Mouse (Mus musculus) embryonic facial prominence, embryonic 12.5 days (tissue): ENCODE data around the gene Rps15. TPM values are rescaled to one million over a fixed set of nuclear protein-coding genes. Genes with fewer than 3 reads are reported as not detected.
A peak's percentile ranks its signal among the peaks of the same experiment; 100 is the strongest.

ENCODE experiments used
- ATAC-seq: fragments of 200-750 bp; cut with Nextera tagmentation; 2 replicates; pipeline ENCODE4 v1.8.0; 2017; ENCODE audit not compliant: insufficient number of reproducible peaks, insufficient read depth, low FRiP score, low TSS enrichment
- H3K27ac ChIP-seq: fragments of 300-500 bp; sonication (generic); 2 replicates; pipeline ENCODE4 v1.5.1; 2016; ENCODE audit warnings: mild to moderate bottlenecking
- H3K27me3 ChIP-seq: fragments of 300-500 bp; sonication (generic); 2 replicates; pipeline ENCODE4 v1.6.1; 2016; ENCODE audit warnings: mild to moderate bottlenecking, moderate library complexity
- H3K36me3 ChIP-seq: fragments of 300-500 bp; sonication (generic); 2 replicates; pipeline ENCODE4 v1.6.1; 2016; ENCODE audit warnings: mild to moderate bottlenecking
- H3K4me1 ChIP-seq: fragments of 300-500 bp; sonication (generic); 2 replicates; pipeline ENCODE4 v1.6.1; 2016
- H3K4me2 ChIP-seq: fragments of 300-500 bp; sonication (generic); replicated peaks from 2 replicates; pipeline ENCODE4 v1.6.1; 2016; ENCODE audit warnings: mild to moderate bottlenecking, moderate library complexity
- H3K4me3 ChIP-seq: fragments of 300-500 bp; sonication (generic); 2 replicates; pipeline ENCODE4 v1.5.1; 2016; ENCODE audit warnings: mild to moderate bottlenecking
- H3K9ac ChIP-seq: fragments of 300-500 bp; sonication (generic); 2 replicates; pipeline ENCODE4 v1.6.1; 2016; ENCODE audit warnings: mild to moderate bottlenecking, moderate library complexity
- H3K9me3 ChIP-seq: fragments of 300-500 bp; sonication (generic); 2 replicates; pipeline ENCODE4 v1.6.1; 2016; ENCODE audit warnings: mild to moderate bottlenecking, moderate library complexity
- WGBS: fragments of 180-500 bp; shearing (Covaris S2); methylation state at CpG from one replicate; pipeline ENCODE4 v1.1.7; 2016; 5-methylcytosine and 5-hydroxymethylcytosine counted together
- polyA plus RNA-seq: library from polyadenylated mRNA; unstranded; fragments of >200 nt; fragmentation: Nextera tagmentation; extraction: Ambion mirVana; gene quantifications from 2 replicates; pipeline ENCODE4 v1.2.1, GENCODE M21; 2016

The Rps15 gene
- polyA plus RNA-seq, 1 experiment from 2014 or later, result 851 TPM

- 68% methylated on average over 5 of the region's 5 CpGs for WGBS
- Histone ChIP-seq H3K4me2 (peak overlapping the region; percentile 75), H3K4me3 (peak overlapping the region; percentile 43; the same call in 1 of the 2 replicates), H3K27ac (0 out of 2 replicates have a peak overlapping the region, but pooled peaks have one; percentile 46), H3K4me1 (peaks cover 38% of the 10 kb centered on the region), H3K9me3 (no peaks in the 10 kb centered on the region), H3K27me3 (peaks cover 54% of the 10 kb centered on the region), H3K36me3 (peaks cover 19% of the 10 kb centered on the region), H3K9ac (peak overlapping the region; percentile 48; the same call in 1 of the 2 replicates)
- ATAC-seq, result no peak
Measured at GRCm38 (mm10) chr10:80296824-80297223, 4.6 kb downstream of the Rps15 start.

DNA sequence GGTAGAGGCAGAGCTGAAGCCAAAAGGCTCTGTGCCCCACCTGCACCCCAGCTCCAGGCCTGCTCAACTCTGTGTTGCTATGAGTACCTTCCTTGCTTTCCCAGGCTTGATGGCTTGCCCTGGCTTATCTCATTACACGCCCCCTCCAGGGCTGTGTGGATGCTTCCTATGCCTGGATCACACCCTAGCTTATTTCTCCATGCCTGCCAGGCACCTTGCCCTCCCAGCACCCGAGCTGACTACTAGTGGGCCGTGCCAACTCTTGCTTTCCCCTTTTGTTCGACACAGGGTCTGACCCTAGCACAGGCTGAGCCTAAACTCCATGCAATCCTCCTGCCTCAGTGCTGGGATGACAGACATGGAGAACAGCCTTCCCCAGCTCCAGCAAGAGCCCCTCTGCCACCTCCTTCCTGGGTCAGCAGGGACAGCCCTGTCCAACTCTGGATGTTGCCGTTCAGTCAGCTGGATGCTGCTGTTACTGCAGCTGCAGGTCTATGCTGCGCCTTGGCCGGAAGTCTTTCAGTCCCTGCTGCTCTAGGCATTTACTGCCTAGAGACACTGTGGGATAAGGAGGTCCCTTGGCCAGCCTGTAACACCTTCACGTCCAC lies 5.4 kb downstream of the Rps15 start:
- H3K4me1 ChIP-seq, result peaks cover 45% of the 10 kb centered on the region
- H3K9me3 ChIP-seq, result no peaks in the 10 kb centered on the region
- no peak overlapping the region for H3K9ac ChIP-seq
- no peak overlapping the region for H3K4me2 ChIP-seq
- no peak overlapping the region for H3K4me3 ChIP-seq
- H3K27me3 ChIP-seq, result peaks cover 62% of the 10 kb centered on the region
- WGBS, result 72% methylated on average over 8 of the region's 8 CpGs
- no peak overlapping the region for H3K27ac ChIP-seq
- peaks cover 19% of the 10 kb centered on the region for H3K36me3 ChIP-seq
- no peak for ATAC-seq

DNA sequence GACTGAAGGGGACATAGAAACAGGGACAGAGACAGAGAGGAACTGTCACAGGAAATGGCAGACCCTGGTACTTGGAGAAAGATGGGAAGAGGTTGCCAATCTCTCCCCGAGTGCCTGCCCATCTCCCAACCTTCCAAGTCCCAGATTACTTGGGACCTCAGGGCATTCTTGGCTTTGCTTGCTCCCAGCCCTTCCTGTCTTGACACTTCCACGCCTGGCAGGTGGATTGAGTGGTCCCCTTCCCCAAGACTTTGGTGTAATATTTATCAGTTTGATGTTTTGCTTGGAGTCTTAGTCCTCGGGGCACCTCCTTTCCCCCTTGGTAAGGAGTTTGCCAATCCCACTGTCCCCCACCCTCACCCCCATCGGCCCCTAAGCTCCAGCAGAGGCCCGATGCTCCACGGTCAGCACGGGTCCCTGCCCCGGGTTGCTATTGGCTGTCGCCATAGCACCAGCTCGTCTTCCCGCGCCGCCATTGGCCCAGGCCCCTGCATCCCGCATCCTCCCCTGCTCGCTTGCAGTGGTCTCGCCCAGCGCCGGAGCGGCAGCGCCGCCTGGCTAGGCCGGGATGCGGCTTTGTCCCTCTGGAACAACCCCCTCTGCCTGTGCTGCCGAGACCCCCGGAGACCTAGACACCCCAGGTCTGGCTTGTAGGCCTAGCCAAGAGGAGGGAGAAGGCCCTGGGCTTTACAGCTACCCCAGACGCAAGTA lies 6.5 kb downstream of the Rps15 start:
- WGBS, result 4% methylated on average over 26 of the region's 26 CpGs
- peak; percentile 52 for ATAC-seq
- Histone ChIP-seq H3K4me2 (peak overlapping the region; percentile 51), H3K4me1 (peaks cover 39% of the 10 kb centered on the region), H3K27me3 (peaks cover 67% of the 10 kb centered on the region), H3K36me3 (peaks cover 14% of the 10 kb centered on the region), H3K27ac (0 out of 2 replicates have a peak overlapping the region, but pooled peaks have one; percentile 2), H3K9me3 (no peaks in the 10 kb centered on the region), H3K9ac (peak overlapping the region; percentile 35), H3K4me3 (peak overlapping the region; percentile 37)

DNA sequence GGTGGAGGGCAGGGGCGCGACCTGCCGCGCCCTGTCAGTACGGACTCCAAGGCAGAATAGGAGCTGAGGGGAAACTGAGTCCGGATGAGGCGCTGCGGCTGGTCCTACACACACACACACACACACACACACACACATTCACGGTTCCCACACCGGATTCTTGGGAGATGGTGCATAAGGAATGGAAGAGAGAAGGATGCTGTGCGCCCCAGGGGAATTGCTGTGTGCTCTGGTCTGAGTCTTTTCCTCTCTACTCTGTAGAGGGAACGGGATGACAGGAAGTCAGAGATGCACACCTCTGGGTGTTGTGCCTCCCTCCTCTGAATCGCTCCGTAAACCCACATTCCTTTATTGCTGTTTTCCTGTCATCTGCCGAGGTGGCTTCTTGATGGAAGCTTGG lies 7.0 kb downstream of the Rps15 start:
- ATAC-seq, result no peak
- H3K27ac ChIP-seq, result 0 out of 2 replicates have a peak overlapping the region, but pooled peaks have one; percentile 2
- peak overlapping the region; percentile 51 for H3K4me2 ChIP-seq
- H3K27me3 ChIP-seq, result peaks cover 73% of the 10 kb centered on the region
- H3K9me3 ChIP-seq, result no peaks in the 10 kb centered on the region
- peaks cover 33% of the 10 kb centered on the region for H3K4me1 ChIP-seq
- H3K9ac ChIP-seq, result peak overlapping the region; percentile 35
- WGBS, result 10% methylated on average over 15 of the region's 15 CpGs
- peaks cover 9% of the 10 kb centered on the region for H3K36me3 ChIP-seq
- H3K4me3 ChIP-seq, result peak overlapping the region; percentile 37

GRCm38 (mm10) chr10:80299824-80300223 lies 7.6 kb downstream of the Rps15 start:
- Histone ChIP-seq H3K9ac (peak overlapping the region; percentile 35; the same call in 1 of the 2 replicates), H3K27ac (no peak overlapping the region), H3K4me3 (peak overlapping the region; percentile 37), H3K4me2 (peak overlapping the region; percentile 51), H3K27me3 (peaks cover 78% of the 10 kb centered on the region), H3K9me3 (no peaks in the 10 kb centered on the region), H3K36me3 (peaks cover 3% of the 10 kb centered on the region), H3K4me1 (peaks cover 33% of the 10 kb centered on the region)
- WGBS, result 46% methylated on average over 10 of the region's 10 CpGs
- no peak for ATAC-seq

GRCm38 (mm10) chr10:80300672-80301181 lies 8.5 kb downstream of the Rps15 start:
- peaks cover 26% of the 10 kb centered on the region for H3K4me1 ChIP-seq
- peaks cover 87% of the 10 kb centered on the region for H3K27me3 ChIP-seq
- 22% methylated on average over 11 of the region's 11 CpGs for WGBS
- H3K9me3 ChIP-seq, result no peaks in the 10 kb centered on the region
- peak overlapping the region; percentile 26 for H3K4me3 ChIP-seq
- H3K36me3 ChIP-seq, result no peaks in the 10 kb centered on the region
- peak overlapping the region; percentile 51 for H3K4me2 ChIP-seq
- ATAC-seq, result peak; percentile 45; the same call in 1 of the 2 replicates
- 0 out of 2 replicates have a peak overlapping the region, but pooled peaks have one; percentile 54 for H3K27ac ChIP-seq
- H3K9ac ChIP-seq, result peak overlapping the region; percentile 40; the same call in 1 of the 2 replicates

DNA sequence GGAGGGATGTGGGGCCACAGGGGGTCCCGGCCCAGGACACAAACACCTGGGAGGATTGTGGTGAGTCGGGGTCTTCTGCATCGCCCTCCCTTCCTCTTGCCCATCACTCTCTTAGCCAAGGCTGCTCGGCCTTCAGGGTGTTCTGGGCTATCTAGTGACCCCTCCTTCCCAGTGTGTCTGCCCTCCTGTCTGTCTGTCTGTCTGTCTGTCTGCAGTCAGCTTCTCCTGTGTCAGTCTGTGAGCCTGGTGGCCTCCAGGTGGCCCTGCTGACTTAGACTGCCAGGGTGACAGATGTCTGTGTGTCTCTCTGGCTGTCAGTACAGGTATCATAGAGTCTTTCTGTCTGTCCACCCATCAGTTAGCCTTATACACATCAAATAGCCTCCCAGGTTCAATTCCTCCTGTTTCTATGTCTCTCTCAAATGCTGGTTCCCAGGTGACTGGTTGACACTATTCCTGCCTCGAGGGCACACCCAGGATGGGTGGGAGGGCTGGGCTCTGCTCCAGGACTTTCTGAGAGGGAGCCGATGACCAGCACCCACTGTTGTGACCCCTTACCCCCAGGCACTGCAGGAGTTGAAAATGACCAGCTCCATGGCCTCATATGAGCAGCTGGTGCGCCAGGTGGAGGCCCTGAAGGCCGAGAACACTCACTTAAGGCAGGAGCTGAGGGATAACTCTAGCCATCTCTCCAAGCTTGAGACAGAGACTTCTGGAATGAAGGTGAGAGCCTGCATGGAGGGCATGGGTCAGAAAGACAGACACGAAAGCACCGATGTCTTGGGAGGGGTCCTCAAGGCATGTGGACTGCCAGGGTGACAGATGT lies 9.2 kb downstream of the Rps15 start:
- peak overlapping the region; percentile 37 for H3K4me2 ChIP-seq
- H3K27me3 ChIP-seq, result peaks cover 92% of the 10 kb centered on the region
- no peaks in the 10 kb centered on the region for H3K9me3 ChIP-seq
- H3K36me3 ChIP-seq, result no peaks in the 10 kb centered on the region
- H3K27ac ChIP-seq, result no peak overlapping the region
- 75% methylated on average over 10 of the region's 10 CpGs for WGBS
- ATAC-seq, result no peak
- peak overlapping the region; percentile 40 for H3K9ac ChIP-seq
- peaks cover 21% of the 10 kb centered on the region for H3K4me1 ChIP-seq
- H3K4me3 ChIP-seq, result peak overlapping the region; percentile 26

GRCm38 (mm10) chr10:80302082-80302355 lies 9.8 kb downstream of the Rps15 start:
- Histone ChIP-seq H3K4me3 (0 out of 2 replicates have a peak overlapping the region, but pooled peaks have one; percentile 9), H3K36me3 (no peaks in the 10 kb centered on the region), H3K9me3 (no peaks in the 10 kb centered on the region), H3K4me1 (peaks cover 18% of the 10 kb centered on the region), H3K27ac (no peak overlapping the region), H3K27me3 (peaks cover 86% of the 10 kb centered on the region), H3K9ac (peak overlapping the region; percentile 40; the same call in 1 of the 2 replicates), H3K4me2 (peak overlapping the region; percentile 37)
- ATAC-seq, result no peak
- WGBS, result 36% methylated on average over 5 of the region's 5 CpGs

GRCm38 (mm10) chr10:80302471-80302881 lies 10.2 kb downstream of the Rps15 start:
- Histone ChIP-seq H3K27ac (no peak overlapping the region), H3K4me1 (peaks cover 17% of the 10 kb centered on the region), H3K9ac (no peak overlapping the region; the same call in 1 of the 2 replicates), H3K27me3 (peaks cover 82% of the 10 kb centered on the region), H3K36me3 (0 out of 2 replicates have a peak, but pooled peaks cover 2% of the 10 kb centered on the region), H3K4me3 (0 out of 2 replicates have a peak overlapping the region, but pooled peaks have one; percentile 9), H3K9me3 (no peaks in the 10 kb centered on the region), H3K4me2 (peak overlapping the region; percentile 37)
- no peak for ATAC-seq
- 9% methylated on average over 9 of the region's 9 CpGs for WGBS

DNA sequence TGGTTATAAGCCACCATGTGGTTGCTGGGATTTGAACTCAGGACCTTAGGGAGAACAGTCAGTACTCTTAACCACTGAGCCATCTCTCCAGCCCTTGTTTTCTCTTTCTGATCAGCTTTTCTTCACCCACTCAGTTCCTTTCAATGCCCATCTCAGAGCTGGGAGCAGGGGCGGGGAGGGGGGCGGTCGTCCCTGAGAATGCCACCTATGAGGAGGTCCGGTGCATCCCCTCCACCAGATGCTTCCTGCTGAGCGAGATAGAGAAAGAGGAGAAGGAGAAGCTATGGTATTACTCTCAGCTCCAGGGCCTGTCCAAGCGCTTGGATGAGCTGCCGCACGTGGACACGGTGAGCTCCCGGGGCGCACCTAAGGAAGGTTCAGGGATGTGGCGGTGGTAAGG lies 12.2 kb downstream of the Rps15 start:
- peak overlapping the region; percentile 15 for H3K4me2 ChIP-seq
- WGBS, result 21% methylated on average over 12 of the region's 12 CpGs
- H3K27ac ChIP-seq, result no peak overlapping the region
- H3K36me3 ChIP-seq, result peaks cover 13% of the 10 kb centered on the region
- peaks cover 8% of the 10 kb centered on the region; the same call in 1 of the 2 replicates for H3K4me1 ChIP-seq
- no peak overlapping the region for H3K4me3 ChIP-seq
- no peaks in the 10 kb centered on the region for H3K9me3 ChIP-seq
- H3K9ac ChIP-seq, result no peak overlapping the region
- ATAC-seq, result no peak
- H3K27me3 ChIP-seq, result peaks cover 65% of the 10 kb centered on the region

- Histone ChIP-seq H3K27me3 (peaks cover 61% of the 10 kb centered on the region), H3K36me3 (peaks cover 13% of the 10 kb centered on the region), H3K9ac (no peak overlapping the region), H3K4me1 (peaks cover 8% of the 10 kb centered on the region; the same call in 1 of the 2 replicates), H3K9me3 (no peaks in the 10 kb centered on the region), H3K4me2 (peak overlapping the region; percentile 15), H3K27ac (no peak overlapping the region), H3K4me3 (no peak overlapping the region)
- no peak for ATAC-seq
- 14% methylated on average over 25 of the region's 25 CpGs for WGBS
Measured at GRCm38 (mm10) chr10:80304862-80305261, 12.6 kb downstream of the Rps15 start.
